Mouse (Mus musculus) embryonic fibroblast, embryonic 13.5 days (primary cell): Measurements from ENCODE around the gene Cpne1.

Source experiments
- CTCF ChIP-seq: IDR thresholded peaks from 2 replicates; pipeline ENCODE4 v1.5.1; 2011; ENCODE audit warnings: mild to moderate bottlenecking, control low read depth, low read length, moderate library complexity, borderline replicate concordance; ENCODE audit not compliant: insufficient read depth
- POLR2A ChIP-seq: IDR thresholded peaks from 2 replicates; pipeline ENCODE4 v1.6.1; 2011; ENCODE audit warnings: low read depth, mild to moderate bottlenecking, control low read depth, low read length, moderate library complexity

DNA sequence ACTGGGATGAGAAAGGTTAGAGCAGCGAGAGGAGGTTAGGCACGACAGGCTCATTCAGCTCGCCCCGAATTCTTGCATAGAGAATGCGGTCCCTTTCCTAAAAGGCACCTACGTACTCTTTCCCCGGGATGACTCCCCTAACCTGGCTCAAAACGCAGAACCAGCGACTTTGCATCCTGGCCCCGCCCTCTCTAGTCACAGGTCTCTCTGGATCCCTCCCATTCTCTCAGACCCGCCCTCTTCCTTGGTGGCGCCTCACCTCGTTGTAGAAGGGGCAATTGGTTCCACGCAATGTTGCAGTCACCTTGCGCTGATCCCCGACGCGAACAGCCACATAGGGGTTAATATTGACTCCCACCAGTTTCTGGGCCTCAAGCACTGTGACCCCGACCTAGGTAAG lies 63.8 kb downstream of the Cpne1 start:
- no peak for TF ChIP-seq CTCF
- no peak for TF ChIP-seq POLR2A
